Mouse (Mus musculus) liver, embryonic 11.5 days (tissue): ENCODE results near the gene Ctrc. TPM values are rescaled to one million over a fixed set of nuclear protein-coding genes. Genes with fewer than 3 reads are reported as not detected.

ENCODE experiments used
- ATAC-seq: fragments of 200-750 bp; cut with Nextera tagmentation; replicated peaks from 2 replicates; pipeline ENCODE4 v1.8.0; 2017; ENCODE audit warnings: moderate number of reproducible peaks, mild to moderate bottlenecking, moderate TSS enrichment, moderate library complexity; ENCODE audit not compliant: low FRiP score
- DNase-seq: peaks from one replicate; pipeline ENCODE4 v3.0.0-alpha.2; 2017; ENCODE audit warnings: low spot score
- H3K27ac ChIP-seq: fragments of 300-500 bp; sonication (generic); 2 replicates; pipeline ENCODE4 v1.5.1; 2014; ENCODE audit warnings: mild to moderate bottlenecking, low read depth, low read length, control low read depth
- H3K27me3 ChIP-seq: fragments of 300-500 bp; sonication (generic); replicated peaks from 2 replicates; pipeline ENCODE4 v1.6.1; 2014; ENCODE audit warnings: low read length, mixed read lengths; ENCODE audit not compliant: control insufficient read depth, insufficient read depth
- H3K36me3 ChIP-seq: fragments of 300-500 bp; sonication (generic); 2 replicates; pipeline ENCODE4 v1.6.1; 2014; ENCODE audit warnings: mild to moderate bottlenecking, low read length, moderate library complexity, mixed read lengths; ENCODE audit not compliant: control insufficient read depth, insufficient read depth
- H3K4me1 ChIP-seq: fragments of 300-500 bp; sonication (generic); replicated peaks from 2 replicates; pipeline ENCODE4 v1.6.1; 2014; ENCODE audit warnings: low read length, mixed read lengths; ENCODE audit not compliant: control insufficient read depth, insufficient read depth
- H3K4me2 ChIP-seq: fragments of 300-500 bp; sonication (generic); 2 replicates; pipeline ENCODE4 v1.6.1; 2014; ENCODE audit warnings: mild to moderate bottlenecking, control low read depth, moderate library complexity
- H3K4me3 ChIP-seq: fragments of 300-500 bp; sonication (generic); 2 replicates; pipeline ENCODE4 v1.5.1; 2014; ENCODE audit warnings: low read depth, low read length, control low read depth
- H3K9ac ChIP-seq: fragments of 300-500 bp; sonication (generic); 2 replicates; pipeline ENCODE4 v1.6.1; 2014; ENCODE audit warnings: low read depth, low read length, control low read depth
- H3K9me3 ChIP-seq: fragments of 300-500 bp; sonication (generic); 2 replicates; pipeline ENCODE4 v1.6.1; 2016; ENCODE audit warnings: low read length, inconsistent platforms, mixed read lengths; ENCODE audit not compliant: control insufficient read depth
- WGBS: fragments of 180-500 bp; shearing (Covaris S2); extraction: QIAGEN DNeasy Blood & Tissue Kit; methylation state at CpG from one replicate; pipeline ENCODE4 v1.1.7; 2014; 5-methylcytosine and 5-hydroxymethylcytosine counted together
- polyA plus RNA-seq: library from polyadenylated mRNA; unstranded; fragments of >200 nt; fragmentation: Nextera tagmentation; extraction: Ambion mirVana; gene quantifications from 2 replicates; pipeline ENCODE4 v1.2.1, GENCODE M21; 2014

Gene Ctrc
- polyA plus RNA-seq, 1 experiment from 2014 or later, result not detected

DNA sequence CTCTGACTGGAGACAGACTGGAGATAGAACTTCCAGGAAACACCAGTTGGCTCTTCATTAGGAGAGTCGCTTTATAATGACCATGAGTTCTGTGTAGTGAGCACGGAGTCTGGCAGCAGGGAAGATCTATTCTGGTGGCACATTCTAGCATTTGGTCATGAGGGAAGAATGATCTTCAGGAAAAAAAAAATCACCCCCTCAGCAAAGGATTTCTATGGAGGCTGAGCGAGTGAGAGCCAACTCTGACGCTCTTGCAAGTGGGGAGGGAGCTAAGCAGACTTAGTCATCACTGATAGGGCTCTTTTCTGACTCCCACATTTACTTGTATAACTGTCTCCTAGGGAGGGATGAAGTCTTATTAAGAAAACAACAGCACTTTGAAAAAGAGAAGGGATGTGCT is 32.9 kb upstream of the Ctrc start:
- peaks cover 19% of the 10 kb centered on the region for H3K4me1 ChIP-seq

DNA sequence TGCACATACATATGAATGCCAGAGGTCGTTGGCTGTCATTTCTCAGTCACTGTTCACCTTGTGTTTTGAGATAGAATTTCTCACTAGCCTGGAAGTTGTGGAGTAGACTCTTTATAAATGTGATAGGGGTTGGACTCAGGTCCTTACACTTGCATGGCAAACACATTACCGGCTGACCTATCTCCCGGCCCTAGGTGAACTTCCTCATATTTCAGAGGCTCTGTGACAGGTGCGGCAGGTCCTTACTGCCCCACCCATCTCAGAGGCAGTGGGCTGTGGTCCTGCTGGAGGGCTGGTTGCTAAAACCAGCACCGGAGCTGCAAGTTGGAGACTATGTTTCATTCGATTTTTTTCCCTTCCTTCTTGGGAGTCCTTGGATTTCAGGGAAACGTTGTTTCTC is 32.5 kb upstream of the Ctrc start:
- no peak for DNase-seq
- Histone ChIP-seq H3K27ac (no peak overlapping the region), H3K4me1 (peaks cover 20% of the 10 kb centered on the region)

More for the DNA sequence above, 32.9 kb upstream of the Ctrc start:
- ATAC-seq (no peak), DNase-seq (no peak)
- Histone ChIP-seq H3K27ac (no peak overlapping the region), H3K9me3 (no peaks in the 10 kb centered on the region), H3K27me3 (peaks cover 5% of the 10 kb centered on the region; the same call in 1 of the 2 replicates), H3K36me3 (no peaks in the 10 kb centered on the region), H3K9ac (no peak overlapping the region), H3K4me2 (no peak overlapping the region), H3K4me3 (no peak overlapping the region)
- WGBS, result 62% methylated on average over 4 of the region's 4 CpGs

GRCm38 (mm10) chr4:141875481-141876108 is 29.4 kb upstream of the Ctrc start:
- Histone ChIP-seq H3K9ac (peak overlapping the region; percentile 92), H3K36me3 (no peaks in the 10 kb centered on the region), H3K27ac (peak overlapping the region; percentile 43; the same call in 1 of the 2 replicates), H3K4me3 (peak overlapping the region; percentile 88), H3K9me3 (no peaks in the 10 kb centered on the region), H3K4me1 (peaks cover 35% of the 10 kb centered on the region), H3K4me2 (peak overlapping the region; percentile 97), H3K27me3 (peaks cover 2% of the 10 kb centered on the region; the same call in 1 of the 2 replicates)
- 5% methylated on average over 8 of the region's 8 CpGs for WGBS
- ATAC-seq (no peak), DNase-seq (no peak)

More for the DNA sequence above, 32.5 kb upstream of the Ctrc start:
- ATAC-seq, result no peak
- Histone ChIP-seq H3K27me3 (peaks cover 5% of the 10 kb centered on the region; the same call in 1 of the 2 replicates), H3K9me3 (no peaks in the 10 kb centered on the region), H3K36me3 (no peaks in the 10 kb centered on the region), H3K9ac (no peak overlapping the region), H3K4me3 (no peak overlapping the region), H3K4me2 (no peak overlapping the region)
- 52% methylated on average over 7 of the region's 7 CpGs for WGBS

- Histone ChIP-seq H3K9ac (peak within 1 kb of the TSS; percentile 92), H3K27ac (peak within 1 kb of the TSS; percentile 83), H3K4me1 (peaks cover 35% of the 10 kb centered on the region), H3K36me3 (no peaks in the 10 kb centered on the region), H3K9me3 (no peaks in the 10 kb centered on the region), H3K27me3 (peaks cover 2% of the 10 kb centered on the region; the same call in 1 of the 2 replicates), H3K4me3 (peak within 1 kb of the TSS; percentile 88), H3K4me2 (peak within 1 kb of the TSS; percentile 97)
- WGBS, result under 1% methylated on average over 66 of the region's 73 CpGs
- ATAC-seq (peak; percentile 90), DNase-seq (peak; percentile 82)
Measured at GRCm38 (mm10) chr4:141874601-141875460, 28.7 kb upstream of the Ctrc start, which contains the start of gene Efhd2. Gene Efhd2, minus strand, starts transcription at chr4:141874920.

DNA sequence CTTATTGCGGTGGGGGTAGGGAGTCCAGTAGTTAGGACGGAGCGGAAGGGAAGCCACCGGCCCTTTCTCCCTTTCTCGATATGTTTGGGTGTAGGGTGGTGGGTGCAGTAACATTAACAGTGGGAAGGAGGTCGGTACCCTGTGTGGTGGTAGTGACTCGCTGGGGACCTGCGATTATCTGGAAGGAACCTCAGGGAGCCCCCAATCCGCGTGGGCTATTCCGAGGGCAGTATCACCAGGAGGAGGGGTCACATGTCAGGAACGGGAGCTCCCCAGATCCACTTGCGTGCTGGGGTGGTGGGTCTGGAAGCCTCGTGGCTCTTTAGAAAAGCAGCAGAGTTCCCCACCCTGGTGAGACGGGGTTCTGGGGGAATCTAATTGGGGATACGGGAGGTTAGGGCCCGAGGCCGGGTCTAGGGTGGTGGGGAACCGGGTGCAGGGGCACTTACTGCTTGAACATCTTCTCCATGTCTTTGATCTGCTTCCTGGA is 28.0 kb upstream of the Ctrc start:
- peak overlapping the region; percentile 88 for H3K4me3 ChIP-seq
- H3K9me3 ChIP-seq, result no peaks in the 10 kb centered on the region
- H3K27me3 ChIP-seq, result peaks cover 2% of the 10 kb centered on the region; the same call in 1 of the 2 replicates
- H3K4me2 ChIP-seq, result peak overlapping the region; percentile 97
- H3K36me3 ChIP-seq, result no peaks in the 10 kb centered on the region
- H3K4me1 ChIP-seq, result peaks cover 35% of the 10 kb centered on the region
- peak overlapping the region; percentile 92 for H3K9ac ChIP-seq
- ATAC-seq, result no peak; the same call in 1 of the 2 replicates
- H3K27ac ChIP-seq, result peak overlapping the region; percentile 83; the same call in 1 of the 2 replicates
- no peak for DNase-seq
- WGBS, result under 1% methylated on average over 19 of the region's 19 CpGs

GRCm38 (mm10) chr4:141872977-141873376 is 26.8 kb upstream of the Ctrc start:
- Histone ChIP-seq H3K36me3 (no peaks in the 10 kb centered on the region), H3K4me3 (peak overlapping the region; percentile 88), H3K9me3 (no peaks in the 10 kb centered on the region), H3K27me3 (peaks cover 2% of the 10 kb centered on the region; the same call in 1 of the 2 replicates), H3K4me1 (peaks cover 35% of the 10 kb centered on the region), H3K4me2 (peak overlapping the region; percentile 97), H3K9ac (peak overlapping the region; percentile 92; the same call in 1 of the 2 replicates), H3K27ac (no peak overlapping the region)
- no peak for ATAC-seq
- DNase-seq, result no peak
- 79% methylated on average over 9 of the region's 9 CpGs for WGBS

DNA sequence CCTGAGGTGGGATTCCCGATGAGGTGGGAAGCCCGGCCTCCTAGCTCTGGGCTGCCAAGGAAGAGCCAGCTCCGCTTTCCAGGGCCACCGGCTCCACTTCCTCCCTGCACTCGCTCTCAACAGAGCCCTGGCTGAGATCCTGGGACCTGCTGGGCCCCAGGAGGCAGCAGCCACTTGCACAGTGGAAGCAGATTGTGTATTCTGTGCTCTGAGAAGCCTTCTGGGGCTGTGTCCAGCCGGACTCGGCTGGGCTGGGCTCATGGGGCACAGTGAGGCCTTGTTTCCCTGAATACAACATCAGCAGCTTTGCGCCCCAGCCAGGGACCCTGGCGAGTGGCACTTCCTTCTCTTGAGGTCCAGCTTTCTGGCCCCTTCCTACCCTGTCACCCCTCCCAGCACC is 25.8 kb upstream of the Ctrc start:
- Histone ChIP-seq H3K4me1 (peaks cover 38% of the 10 kb centered on the region), H3K4me3 (no peak overlapping the region; the same call in 1 of the 2 replicates), H3K4me2 (peak overlapping the region; percentile 97), H3K27ac (no peak overlapping the region; the same call in 1 of the 2 replicates), H3K9ac (no peak overlapping the region), H3K9me3 (no peaks in the 10 kb centered on the region), H3K36me3 (no peaks in the 10 kb centered on the region), H3K27me3 (0 out of 2 replicates have a peak, but pooled peaks cover 2% of the 10 kb centered on the region)
- DNase-seq (no peak), ATAC-seq (no peak)
- WGBS, result 76% methylated on average over 9 of the region's 9 CpGs

- Histone ChIP-seq H3K27ac (no peak overlapping the region), H3K4me2 (peak overlapping the region; percentile 97; the same call in 1 of the 2 replicates), H3K9me3 (no peaks in the 10 kb centered on the region), H3K27me3 (0 out of 2 replicates have a peak, but pooled peaks cover 2% of the 10 kb centered on the region), H3K9ac (no peak overlapping the region), H3K4me1 (peaks cover 40% of the 10 kb centered on the region), H3K36me3 (no peaks in the 10 kb centered on the region), H3K4me3 (no peak overlapping the region)
- no peak for ATAC-seq
- WGBS, result 91% methylated on average over 3 of the region's 3 CpGs
- DNase-seq, result no peak
Measured at GRCm38 (mm10) chr4:141871333-141871725, 25.2 kb upstream of the Ctrc start.
